In the genomic region with DNA sequence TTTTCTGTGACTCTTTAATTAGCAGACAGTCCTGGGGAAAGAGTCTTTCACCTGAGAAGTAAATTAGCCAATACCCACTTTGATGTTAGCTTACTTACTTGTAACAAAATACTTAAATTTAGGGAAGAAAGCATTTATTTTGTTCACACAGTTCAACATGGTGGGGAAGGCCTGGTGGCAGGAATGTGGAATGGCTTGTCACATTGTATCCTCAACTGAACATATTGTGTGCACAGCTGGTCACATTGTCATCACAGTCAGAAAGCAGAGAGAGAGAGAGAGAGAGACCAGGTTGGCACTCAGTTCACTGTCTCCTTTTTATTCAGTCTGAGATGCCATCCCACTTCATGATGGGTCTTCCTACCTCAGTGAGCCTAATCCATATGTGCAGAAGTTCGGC, we compare ENCODE assay signal across 23 mouse cellular contexts. TPM values are rescaled to one million over a fixed set of nuclear protein-coding genes. Genes with fewer than 3 reads are reported as not detected.
A peak's percentile ranks its signal among the peaks of the same experiment; 100 is the strongest.
DNase-seq lines count a peak whose midpoint lies in the region; ATAC-seq and TF ChIP-seq lines count a peak whose summit lies in the region.
"Had no signal": no experiment of that assay in that cellular context is flagged by ENCODE, and none has a peak within 500 bp of the region (broad histone marks: within the 10 kb centered on the region; RNA-seq: fewer than 3 reads in every experiment).

No protein-coding gene starts in this region.

- no peak overlapping the region for H3K4me2 ChIP-seq in heart, postnatal 0 days (ENCODE audit: low read depth, low read length)
- no peak overlapping the region for H3K4me2 ChIP-seq in CH12.LX (ENCODE audit: insufficient read depth, low read depth, poor library complexity, severe bottlenecking)
- H3K4me2 ChIP-seq: neural tube, embryonic 12.5 days had no signal

- no peak for TF ChIP-seq EP300 in heart, postnatal 0 days (IDR thresholded peaks at IDR 0.05; ENCODE audit: low read depth)
- no peak for TF ChIP-seq EP300 in CH12.LX (IDR thresholded peaks at IDR 0.05; ENCODE audit: low read length)

- peak; percentile 22; the same call in 1 of the 2 replicates for TF ChIP-seq CTCF in heart, postnatal 0 days (IDR thresholded peaks at IDR 0.05; ENCODE audit: low read depth)
- TF ChIP-seq CTCF in CH12.LX (conservative IDR thresholded peaks at IDR 0.05 in 1 of 2, IDR thresholded peaks at IDR 0.05 in 1 of 2; ENCODE audit: low read depth in 2 of 2, low read length in 2 of 2) = no peak

- no peak overlapping the region for H3K4me3 ChIP-seq in heart, postnatal 0 days (ENCODE audit: low read depth, low read length)
- H3K4me3 ChIP-seq in CH12.LX (replicated peaks in 1 of 3; ENCODE audit: low read depth in 2 of 3, low read length in 2 of 3, poor library complexity in 1 of 3) = no peak overlapping the region
- H3K4me3 ChIP-seq: forebrain, embryonic 10.5 days; heart, adult 2 months; neural tube, embryonic 12.5 days had no signal

- H3K4me1 ChIP-seq in heart, postnatal 0 days (ENCODE audit: control insufficient read depth, insufficient read depth) = no peaks in the 10 kb centered on the region
- peaks cover 19 to 37% of the 10 kb centered on the region in 2 experiments for H3K4me1 ChIP-seq in CH12.LX (ENCODE audit: control insufficient read depth in 1 of 2, insufficient read depth in 2 of 2)
- H3K4me1 ChIP-seq: forebrain, embryonic 10.5 days; neural tube, embryonic 12.5 days had no signal

- intact Hi-C loops in heart, postnatal 36 days (cut with DNase I) = no loop called here

- no peaks in the 10 kb centered on the region for H3K27me3 ChIP-seq in heart, postnatal 0 days (ENCODE audit: control insufficient read depth, insufficient read depth, low read length)
- no peaks in the 10 kb centered on the region for H3K27me3 ChIP-seq in CH12.LX (replicated peaks)
- H3K27me3 ChIP-seq: neural tube, embryonic 12.5 days had no signal

- dilution Hi-C loops in CH12.LX (cut with MboI; ENCODE audit: extremely low pct_ligation_motif_present, extremely low pct_unique_long_range_greater_than_20kb, low sequenced_read_pairs) = no loop called here

- TF ChIP-seq POLR2A in CH12.LX (IDR thresholded peaks at IDR 0.05; ENCODE audit: low read depth, low read length) = no peak

- no peak for DNase-seq in heart, postnatal 0 days (ENCODE audit: low spot score)
- no peak for DNase-seq in heart, postnatal 36 days
- no peak for DNase-seq in CH12.LX (ENCODE audit: extremely low read depth)
- peak; percentile 12 for DNase-seq in R1 (ENCODE audit: low read depth, low spot score)
- DNase-seq in layer of hippocampus, adult 8-10 months (ENCODE audit: low spot score in 2 of 2) = peak; percentile 25 to 35
- DNase-seq in spleen, postnatal 36 days (ENCODE audit: low spot score in 2 of 2) = no peak
- no peak for DNase-seq in gastrocnemius, postnatal 4 days (ENCODE audit: low spot score in 2 of 2)
- DNase-seq in urinary bladder, postnatal 10 days (ENCODE audit: low spot score) = no peak
- DNase-seq: adrenal gland, postnatal 10 days; B cell, adult 2 months; cerebellum, adult 11 months; gastrocnemius, postnatal 14 days; heart, adult 2 months; kidney, adult 8-10 months; kidney, postnatal 25 days; left cerebral cortex, postnatal 4 days; liver; liver, postnatal 0 days; lung, postnatal 4 days; right cerebral cortex, adult 18-20 months had no signal

- WGBS in heart, postnatal 0 days = 96% methylated on average over 1 of the region's 1 CpGs

- peaks cover 57% of the 10 kb centered on the region for H3K79me2 ChIP-seq in CH12.LX (replicated peaks; ENCODE audit: control insufficient read depth, extremely low read depth, insufficient read depth, poor library complexity, severe bottlenecking)

- ATAC-seq in heart, postnatal 0 days (ENCODE audit: insufficient read depth, low read depth) = no peak
- ATAC-seq: activated CD4-positive, CD25-positive, alpha-beta regulatory T cell, adult 4 months; liver, postnatal 0 days had no signal

- H3K36me3 ChIP-seq in heart, postnatal 0 days (replicated peaks; ENCODE audit: control insufficient read depth, insufficient read depth, low read length) = no peaks in the 10 kb centered on the region
- peaks cover 47 to 79% of the 10 kb centered on the region in 2 experiments for H3K36me3 ChIP-seq in CH12.LX (replicated peaks in 1 of 2; ENCODE audit: control insufficient read depth in 1 of 2, insufficient read depth in 1 of 2, low read length in 1 of 2)
- H3K36me3 ChIP-seq: forebrain, embryonic 10.5 days; neural tube, embryonic 12.5 days had no signal

- in situ Hi-C loops in CH12.LX (cut with MboI; ENCODE audit: low pct_ligation_motif_present, low pct_unique_long_range_greater_than_20kb, low sequenced_read_pairs) = no loop called here

- no peaks in the 10 kb centered on the region for H3K9me3 ChIP-seq in heart, postnatal 0 days (replicated peaks; ENCODE audit: control insufficient read depth, low read length)
- peaks cover 6% of the 10 kb centered on the region for H3K9me3 ChIP-seq in CH12.LX (replicated peaks; ENCODE audit: low read length)
- H3K9me3 ChIP-seq: forebrain, embryonic 10.5 days had no signal

- no peak overlapping the region for H3K27ac ChIP-seq in heart, postnatal 0 days (ENCODE audit: low read depth)
- peak overlapping the region; percentile 56; the same call in 1 of the 2 replicates for H3K27ac ChIP-seq in CH12.LX (ENCODE audit: insufficient read depth, low read depth)
- H3K27ac ChIP-seq: forebrain, embryonic 10.5 days; heart, adult 2 months; neural tube, embryonic 12.5 days had no signal

- no peak for TF ChIP-seq RAD21 in CH12.LX (IDR thresholded peaks at IDR 0.05; ENCODE audit: low read depth, low read length)

- H3K9ac ChIP-seq in heart, postnatal 0 days (replicated peaks; ENCODE audit: low read depth, low read length) = no peak overlapping the region
- no peak overlapping the region for H3K9ac ChIP-seq in CH12.LX (ENCODE audit: insufficient read depth, low read depth)
- H3K9ac ChIP-seq: liver, postnatal 0 days; neural tube, embryonic 12.5 days had no signal

TF ChIP-seq in CH12.LX, 34 proteins besides CTCF, POLR2A, EP300 and RAD21:
- TF ChIP-seq JUND (conservative IDR thresholded peaks at IDR 0.05; ENCODE audit: low read depth, low read length) = no peak
- no peak for TF ChIP-seq RCOR1 (conservative IDR thresholded peaks at IDR 0.05; ENCODE audit: low read depth, low read length)
- TF ChIP-seq ZNF384 (IDR thresholded peaks at IDR 0.05; ENCODE audit: low read depth, low read length) = no peak
- no peak for TF ChIP-seq ZKSCAN1 (IDR thresholded peaks at IDR 0.05; ENCODE audit: borderline replicate concordance, low read depth, low read length)
- no peak for TF ChIP-seq SMC3 (IDR thresholded peaks at IDR 0.05; ENCODE audit: low read depth, low read length)
- TF ChIP-seq MAZ (IDR thresholded peaks at IDR 0.05; ENCODE audit: low read depth, low read length) = no peak
- TF ChIP-seq MAX (IDR thresholded peaks at IDR 0.05; ENCODE audit: low read length) = no peak
- TF ChIP-seq MAFK (IDR thresholded peaks at IDR 0.05; ENCODE audit: insufficient replicate concordance, low read length) = no peak
- no peak for TF ChIP-seq USF2 (conservative IDR thresholded peaks at IDR 0.05; ENCODE audit: low read depth, low read length)
- TF ChIP-seq HCFC1 (IDR thresholded peaks at IDR 0.05; ENCODE audit: low read depth, low read length) = no peak
- no peak for TF ChIP-seq UBTF (IDR thresholded peaks at IDR 0.05; ENCODE audit: low read depth, low read length)
- no peak for TF ChIP-seq POLR2AphosphoS2 (IDR thresholded peaks at IDR 0.05; ENCODE audit: low read depth, low read length)
- TF ChIP-seq SIN3A (IDR thresholded peaks at IDR 0.05; ENCODE audit: low read length) = no peak
- TF ChIP-seq TCF12 (IDR thresholded peaks at IDR 0.05; ENCODE audit: low read depth, low read length) = no peak
- TF ChIP-seq E2F4 (IDR thresholded peaks at IDR 0.05; ENCODE audit: insufficient replicate concordance, low read depth, low read length) = no peak
- no peak for TF ChIP-seq MEF2A (IDR thresholded peaks at IDR 0.05; ENCODE audit: borderline replicate concordance, low read depth, low read length)
- no peak for TF ChIP-seq GABPA (IDR thresholded peaks at IDR 0.05; ENCODE audit: insufficient replicate concordance, low read depth, low read length)
- TF ChIP-seq ZMIZ1 (IDR thresholded peaks at IDR 0.05; ENCODE audit: low read depth, low read length) = no peak

RNA-seq across cellular contexts. Expression of gene Card11, which starts 44.7 kb away (rescaled TPM):
- 0.08 TPM in 1 of 2 replicates, not detected in the other for total RNA-seq in heart, postnatal 0 days (2014; rRNA removed; ENCODE audit: low replicate concordance)
- 0.30 and 0.45 TPM in 2 replicates for polyA plus RNA-seq in heart, postnatal 0 days (2015; fragmentation: Nextera tagmentation; extraction: Ambion mirVana)
- under 1 TPM; 0.19 to 0.56 TPM for total RNA-seq in heart, postnatal 36 days (2021)
- total RNA-seq in CH12.LX (2012; rRNA removed) (25.0 and 31.9 TPM in 2 replicates), CH12.LX (2014; rRNA removed) (12.0 and 16.1 TPM in 2 replicates)
- 81.6 and 84.6 TPM in 2 replicates for polyA plus RNA-seq in CH12.LX (2012; ENCODE audit: insufficient read length, low read depth)
- 1 to 10 TPM in 2 of 4 experiments, under 1 TPM in 2; 0.25 to 2.0 (median 0.85) TPM for total RNA-seq in layer of hippocampus, adult 8-10 months (2022)
- total RNA-seq in gastrocnemius, postnatal 4 days (2021) = under 1 TPM; 0.20 to 0.26 TPM
- polyA plus RNA-seq: forebrain, embryonic 10.5 days had no signal

Comparison
In these comparisons a context has a peak if more than half of its experiments do, and no peak if none do; other contexts are left out.
1. DNase-seq: peak in R1 (single experiment) and layer of hippocampus, adult 8-10 months (2 of 2); none in heart, postnatal 0 days (single experiment), heart, postnatal 36 days (0 of 2), CH12.LX (single experiment), spleen, postnatal 36 days (0 of 2), gastrocnemius, postnatal 4 days (0 of 2) and urinary bladder, postnatal 10 days (single experiment).
2. RNA of gene Card11, which starts 44.7 kb away (total RNA-seq): 12.0 to 31.9 TPM in CH12.LX; 0.25 to 2.0 TPM in layer of hippocampus, adult 8-10 months, 0.19 to 0.56 TPM in heart, postnatal 36 days, 0.20 to 0.26 TPM in gastrocnemius, postnatal 4 days and 0.08 TPM in heart, postnatal 0 days; every median in the first group is over 4 times any median in the second.